Mouse (Mus musculus): ENCODE data around the gene Kif3c. TPM values are rescaled to one million over a fixed set of nuclear protein-coding genes. Genes with fewer than 3 reads are reported as not detected.

The Kif3c gene
- total RNA-seq (2014; rRNA removed) (142 and 150 TPM in 2 replicates), polyA plus RNA-seq (2015; fragmentation: Nextera tagmentation; extraction: Ambion mirVana) (56.0 and 58.5 TPM in 2 replicates)

DNA sequence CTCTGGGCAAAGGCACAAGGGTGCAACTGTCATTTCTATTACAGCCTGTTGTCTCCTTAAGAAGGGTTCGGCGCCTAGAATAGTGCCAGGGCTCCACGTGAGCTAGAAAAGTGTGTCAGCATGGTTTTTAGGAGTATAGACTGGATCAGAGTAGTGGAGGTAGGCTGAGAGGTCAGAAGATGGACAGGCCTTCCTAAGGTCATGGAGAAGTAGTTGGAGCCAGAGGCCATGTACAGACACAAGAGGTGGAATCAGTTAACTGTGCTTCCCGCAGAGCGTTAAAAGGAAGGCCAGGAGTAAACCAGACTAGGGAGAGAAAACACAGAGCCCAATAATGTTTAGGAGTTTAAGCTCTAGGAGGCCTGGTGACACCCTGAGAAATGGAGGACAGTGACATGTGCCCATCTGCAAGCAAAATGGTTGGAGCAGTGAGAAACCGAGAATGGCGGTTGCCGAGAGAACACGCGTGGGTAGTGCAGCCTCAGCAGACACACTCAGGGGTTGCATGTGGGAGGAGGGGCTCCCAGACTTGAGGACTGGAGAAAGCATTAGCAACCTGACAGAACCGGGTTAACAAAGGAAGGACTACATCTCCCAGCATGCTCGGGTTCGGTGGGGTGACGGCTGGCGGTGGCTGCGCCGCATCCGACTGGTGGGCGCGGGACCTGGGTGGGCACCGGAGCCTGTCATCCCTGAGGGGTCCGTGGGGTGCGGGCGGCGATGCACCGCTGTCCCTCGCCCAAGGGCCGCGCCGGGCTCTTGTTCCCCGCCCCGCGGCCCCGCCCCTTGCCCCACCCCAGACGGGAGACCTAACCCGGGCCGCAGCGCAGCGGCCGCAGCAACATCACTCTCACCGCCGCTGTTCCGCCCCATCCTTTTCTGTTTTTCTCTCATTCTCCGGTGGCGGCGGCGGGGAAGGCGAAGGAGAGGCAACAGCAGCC lies at the start of gene Kif3c:
TSS of gene Kif3c (plus strand) at position 625 of the 941 bp plus-strand sequence.
- H3K4me3 ChIP-seq (ENCODE audit: low read length): peak within 1 kb of the TSS; percentile 64
- ATAC-seq (peak; percentile 93), DNase-seq (ENCODE audit: low spot score) (peak; percentile 95)
- 6% methylated on average over 48 of the region's 48 CpGs for WGBS
- H3K4me2 ChIP-seq (ENCODE audit: low read depth, low read length): peak within 1 kb of the TSS; percentile 95
- H3K9ac ChIP-seq (replicated peaks; ENCODE audit: low read length): peak within 1 kb of the TSS; percentile 94
- H3K9me3 ChIP-seq (ENCODE audit: low read length): no peaks in the 10 kb centered on the region
- no peaks in the 10 kb centered on the region for H3K27me3 ChIP-seq (ENCODE audit: insufficient read depth, low read length)
- H3K4me1 ChIP-seq (ENCODE audit: insufficient read depth, low read length): peaks cover 30% of the 10 kb centered on the region
- no peak for TF ChIP-seq CTCF (IDR thresholded peaks at IDR 0.05; ENCODE audit: low read depth)
- peak within 1 kb of the TSS; percentile 90 for H3K27ac ChIP-seq
- no peaks in the 10 kb centered on the region; the same call in 1 of the 2 replicates for H3K36me3 ChIP-seq (ENCODE audit: insufficient read depth, low read length)

GRCm38 (mm10) chr12:3316083-3316482 lies 48.8 kb upstream of the Kif3c start:
- Histone ChIP-seq H3K9me3 (ENCODE audit: low read length) (no peaks in the 10 kb centered on the region), H3K9ac (replicated peaks; ENCODE audit: low read length) (no peak overlapping the region), H3K4me1 (ENCODE audit: insufficient read depth, low read length) (no peaks in the 10 kb centered on the region), H3K36me3 (ENCODE audit: insufficient read depth, low read length) (no peaks in the 10 kb centered on the region), H3K27ac (no peak overlapping the region), H3K27me3 (ENCODE audit: insufficient read depth, low read length) (no peaks in the 10 kb centered on the region), H3K4me3 (ENCODE audit: low read length) (no peak overlapping the region), H3K4me2 (ENCODE audit: low read depth, low read length) (no peak overlapping the region)
- TF ChIP-seq CTCF (IDR thresholded peaks at IDR 0.05; ENCODE audit: low read depth): no peak
- DNase-seq (ENCODE audit: low spot score): no peak
- 42% methylated on average over 2 of the region's 2 CpGs for WGBS
- ATAC-seq: no peak

DNA sequence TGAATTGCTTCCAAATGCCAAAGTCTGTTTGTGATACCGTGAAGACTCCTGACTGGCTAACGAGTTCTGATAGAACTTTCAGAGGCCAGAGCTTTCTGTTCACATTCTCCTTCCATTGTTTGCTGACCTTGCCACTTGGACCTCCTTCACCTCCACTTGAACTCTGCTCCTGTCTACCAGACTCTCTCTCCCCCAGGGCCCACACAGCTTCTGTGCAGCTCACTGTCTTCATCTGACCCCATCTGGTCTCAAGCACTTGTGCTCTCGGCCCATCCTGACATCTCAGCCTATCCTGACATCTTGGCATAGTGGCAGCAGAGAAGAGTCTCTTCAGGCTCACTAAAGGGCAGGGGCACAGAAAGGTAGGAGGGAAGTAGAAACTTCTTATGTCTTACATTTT lies 48.0 kb upstream of the Kif3c start:
- ATAC-seq (no peak), DNase-seq (ENCODE audit: low spot score) (no peak)
- Histone ChIP-seq H3K27me3 (ENCODE audit: insufficient read depth, low read length) (no peaks in the 10 kb centered on the region), H3K36me3 (ENCODE audit: insufficient read depth, low read length) (no peaks in the 10 kb centered on the region), H3K9me3 (ENCODE audit: low read length) (no peaks in the 10 kb centered on the region), H3K9ac (replicated peaks; ENCODE audit: low read length) (no peak overlapping the region), H3K27ac (no peak overlapping the region), H3K4me3 (ENCODE audit: low read length) (no peak overlapping the region), H3K4me2 (ENCODE audit: low read depth, low read length) (no peak overlapping the region), H3K4me1 (ENCODE audit: insufficient read depth, low read length) (no peaks in the 10 kb centered on the region)
- WGBS: 63% methylated on average over 3 of the region's 3 CpGs
- TF ChIP-seq CTCF (IDR thresholded peaks at IDR 0.05; ENCODE audit: low read depth): no peak

DNA sequence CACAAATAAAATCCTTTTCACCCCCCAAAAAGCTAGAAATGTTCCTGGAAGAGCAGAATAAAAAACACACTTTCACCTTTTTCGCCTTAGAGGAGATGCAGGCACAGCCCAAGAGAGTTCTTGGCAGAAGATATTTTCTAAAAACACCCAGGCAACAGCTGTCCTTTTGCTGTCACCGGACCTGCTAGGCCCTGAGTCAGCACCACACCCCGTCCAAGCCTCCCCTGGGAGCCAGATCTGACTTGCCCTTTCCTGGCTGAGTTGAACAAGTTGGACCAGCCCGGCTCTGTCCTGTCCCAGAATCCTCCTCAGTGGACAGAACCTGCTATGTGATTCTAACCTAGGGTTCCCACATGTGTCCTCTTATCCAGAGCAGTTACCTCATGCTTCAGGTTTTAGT lies 45.6 kb upstream of the Kif3c start:
- Histone ChIP-seq H3K9me3 (ENCODE audit: low read length) (no peaks in the 10 kb centered on the region), H3K4me3 (ENCODE audit: low read length) (no peak overlapping the region), H3K36me3 (ENCODE audit: insufficient read depth, low read length) (no peaks in the 10 kb centered on the region), H3K4me2 (ENCODE audit: low read depth, low read length) (no peak overlapping the region), H3K4me1 (ENCODE audit: insufficient read depth, low read length) (no peaks in the 10 kb centered on the region), H3K9ac (replicated peaks; ENCODE audit: low read length) (no peak overlapping the region), H3K27me3 (ENCODE audit: insufficient read depth, low read length) (no peaks in the 10 kb centered on the region), H3K27ac (no peak overlapping the region)
- TF ChIP-seq CTCF (IDR thresholded peaks at IDR 0.05; ENCODE audit: low read depth): no peak
- DNase-seq (ENCODE audit: low spot score) (no peak), ATAC-seq (no peak)
- WGBS: 65% methylated on average over 4 of the region's 4 CpGs

- no peak for TF ChIP-seq CTCF (IDR thresholded peaks at IDR 0.05; ENCODE audit: low read depth)
- WGBS: 70% methylated on average over 6 of the region's 6 CpGs
- Histone ChIP-seq H3K4me1 (ENCODE audit: insufficient read depth, low read length) (no peaks in the 10 kb centered on the region), H3K9me3 (ENCODE audit: low read length) (no peaks in the 10 kb centered on the region), H3K9ac (replicated peaks; ENCODE audit: low read length) (no peak overlapping the region), H3K4me3 (ENCODE audit: low read length) (no peak overlapping the region), H3K36me3 (ENCODE audit: insufficient read depth, low read length) (no peaks in the 10 kb centered on the region), H3K27ac (no peak overlapping the region), H3K4me2 (ENCODE audit: low read depth, low read length) (no peak overlapping the region), H3K27me3 (ENCODE audit: insufficient read depth, low read length) (no peaks in the 10 kb centered on the region)
- DNase-seq (ENCODE audit: low spot score): no peak
- ATAC-seq: no peak
Observed at GRCm38 (mm10) chr12:3323241-3323640, 41.7 kb upstream of the Kif3c start.

DNA sequence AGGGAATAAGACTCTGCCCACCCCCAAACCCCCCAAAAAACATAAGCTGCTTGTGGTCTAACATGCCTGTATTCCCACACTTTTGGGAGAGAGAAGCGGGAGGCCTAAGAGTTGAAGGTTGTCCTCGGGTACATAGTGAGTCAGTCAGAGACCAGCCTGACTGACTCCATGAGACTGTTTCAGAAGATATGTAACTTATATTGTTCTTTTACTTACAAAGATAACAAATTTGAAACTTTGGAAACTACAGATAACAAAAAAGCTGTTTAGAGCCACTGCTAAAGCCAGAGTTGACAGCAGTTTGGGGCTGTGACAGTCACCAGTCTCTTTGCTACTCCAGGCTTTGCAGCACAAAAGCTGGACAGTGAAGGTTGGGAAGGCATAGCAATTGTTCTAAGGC lies 39.7 kb upstream of the Kif3c start:
- no peak for ATAC-seq
- Histone ChIP-seq H3K9ac (replicated peaks; ENCODE audit: low read length) (no peak overlapping the region), H3K27ac (no peak overlapping the region), H3K9me3 (ENCODE audit: low read length) (no peaks in the 10 kb centered on the region), H3K36me3 (ENCODE audit: insufficient read depth, low read length) (no peaks in the 10 kb centered on the region), H3K27me3 (ENCODE audit: insufficient read depth, low read length) (no peaks in the 10 kb centered on the region), H3K4me3 (ENCODE audit: low read length) (no peak overlapping the region), H3K4me2 (ENCODE audit: low read depth, low read length) (no peak overlapping the region), H3K4me1 (ENCODE audit: insufficient read depth, low read length) (no peaks in the 10 kb centered on the region)
- no peak for DNase-seq (ENCODE audit: low spot score)
- WGBS: 87% methylated on average over 2 of the region's 2 CpGs
- TF ChIP-seq CTCF (IDR thresholded peaks at IDR 0.05; ENCODE audit: low read depth): no peak

- H3K27ac ChIP-seq: no peak overlapping the region
- H3K9ac ChIP-seq (replicated peaks; ENCODE audit: low read length): no peak overlapping the region
- no peak for TF ChIP-seq CTCF (IDR thresholded peaks at IDR 0.05; ENCODE audit: low read depth)
- no peaks in the 10 kb centered on the region for H3K27me3 ChIP-seq (ENCODE audit: insufficient read depth, low read length)
- no peaks in the 10 kb centered on the region for H3K36me3 ChIP-seq (ENCODE audit: insufficient read depth, low read length)
- H3K4me1 ChIP-seq (ENCODE audit: insufficient read depth, low read length): no peaks in the 10 kb centered on the region
- ATAC-seq (no peak), DNase-seq (ENCODE audit: low spot score) (no peak)
- 82% methylated on average over 4 of the region's 4 CpGs for WGBS
- no peaks in the 10 kb centered on the region for H3K9me3 ChIP-seq (ENCODE audit: low read length)
- no peak overlapping the region for H3K4me2 ChIP-seq (ENCODE audit: low read depth, low read length)
- H3K4me3 ChIP-seq (ENCODE audit: low read length): no peak overlapping the region
Observed at GRCm38 (mm10) chr12:3329677-3330076, 35.3 kb upstream of the Kif3c start.
